Comparison of ENCODE assay signal across 23 mouse cellular contexts in the genomic region with DNA sequence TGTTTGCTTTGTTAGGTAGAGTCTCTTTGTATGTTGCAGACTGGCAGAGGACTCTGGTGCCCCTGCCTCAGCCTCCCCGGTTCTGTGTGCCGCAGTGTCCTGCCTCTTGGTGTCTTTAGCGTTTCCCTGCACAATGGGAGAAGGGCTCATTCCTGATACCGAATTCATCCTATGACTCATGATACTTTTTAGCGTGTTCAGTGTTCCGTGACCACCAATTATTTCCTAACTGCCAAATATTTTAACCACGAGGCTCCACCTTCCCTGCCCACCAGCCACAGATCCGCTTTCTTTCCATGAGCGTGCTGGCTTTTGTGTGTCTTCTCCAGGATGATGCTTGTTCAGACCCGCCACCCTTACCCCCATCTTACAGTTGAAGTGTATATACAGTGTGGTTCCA. TPM values are rescaled to one million over a fixed set of nuclear protein-coding genes. Genes with fewer than 3 reads are reported as not detected.
DNase-seq lines count a peak whose midpoint lies in the region; ATAC-seq and TF ChIP-seq lines count a peak whose summit lies in the region.
"Had no signal": no experiment of that assay in that cellular context is flagged by ENCODE, and none has a peak within 500 bp of the region (broad histone marks: within the 10 kb centered on the region; RNA-seq: fewer than 3 reads in every experiment).

No protein-coding gene starts in this region.

- H3K36me3 ChIP-seq in kidney, embryonic 15.5 days = peaks cover 9% of the 10 kb centered on the region; the same call in 1 of the 2 replicates
- H3K36me3 ChIP-seq: embryonic facial prominence, embryonic 12.5 days had no signal

- H3K27me3 ChIP-seq in kidney, embryonic 15.5 days = no peaks in the 10 kb centered on the region
- H3K27me3 ChIP-seq: CH12.LX; embryonic facial prominence, embryonic 12.5 days; forebrain, embryonic 12.5 days; hindbrain, embryonic 12.5 days had no signal

- WGBS in olfactory bulb, adult 2 months = 46% methylated on average over 10 of the region's 10 CpGs
- WGBS in kidney, embryonic 15.5 days = 80% methylated on average over 10 of the region's 10 CpGs

- no peak for TF ChIP-seq POLR2A in olfactory bulb, adult 2 months (IDR thresholded peaks at IDR 0.05; ENCODE audit: insufficient read depth, low read depth, low read length)

- H3K9me3 ChIP-seq in kidney, embryonic 15.5 days (replicated peaks) = no peaks in the 10 kb centered on the region
- H3K9me3 ChIP-seq: embryonic facial prominence, embryonic 12.5 days; forebrain, embryonic 12.5 days; heart, embryonic 10.5 days; hindbrain, embryonic 12.5 days had no signal

- peak; percentile 84 for DNase-seq in 3T3-L1 (ENCODE audit: low read depth, low spot score)
- DNase-seq in Muller cell, postnatal 12 days (ENCODE audit: inconsistent ontology term) = peak; percentile 78
- no peak for DNase-seq in urinary bladder, adult 18-20 months (ENCODE audit: low spot score in 2 of 2)
- no peak for DNase-seq in heart, adult 9 months (ENCODE audit: low spot score in 2 of 2)
- DNase-seq: adrenal gland, postnatal 25 days; cerebellum, adult 8-10 months; cerebellum, postnatal 25 days; gastrocnemius, adult 2 months; gastrocnemius, postnatal 25 days; heart, adult 11 months; heart, postnatal 10 days; heart, postnatal 4 days had no signal

- TF ChIP-seq CTCF in olfactory bulb, adult 2 months (IDR thresholded peaks at IDR 0.05; ENCODE audit: insufficient read depth, low read depth, low read length) = no peak

- no peak overlapping the region for H3K9ac ChIP-seq in kidney, embryonic 15.5 days
- H3K9ac ChIP-seq: embryonic facial prominence, embryonic 12.5 days; forebrain, embryonic 12.5 days; hindbrain, embryonic 12.5 days had no signal

- H3K4me1 ChIP-seq in olfactory bulb, adult 2 months (ENCODE audit: control insufficient read depth, insufficient read depth, low read length) = peaks cover 30% of the 10 kb centered on the region
- peaks cover 24% of the 10 kb centered on the region for H3K4me1 ChIP-seq in kidney, embryonic 15.5 days

- no peak overlapping the region for H3K4me2 ChIP-seq in kidney, embryonic 15.5 days
- H3K4me2 ChIP-seq: embryonic facial prominence, embryonic 12.5 days; forebrain, embryonic 12.5 days; hindbrain, embryonic 12.5 days had no signal

- ATAC-seq in granulocyte monocyte progenitor cell, adult 5-6 weeks (replicated peaks; ENCODE audit: poor library complexity, severe bottlenecking) = peak; percentile 65
- ATAC-seq in kidney, embryonic 15.5 days (replicated peaks; ENCODE audit: low FRiP score) = no peak
- ATAC-seq: forebrain, embryonic 16.5 days; hindbrain, embryonic 16.5 days; intestine, postnatal 0 days had no signal

- peak overlapping the region; percentile 40; the same call in 1 of the 2 replicates for H3K27ac ChIP-seq in olfactory bulb, adult 2 months (ENCODE audit: insufficient read depth, low read depth, low read length)
- H3K27ac ChIP-seq in kidney, embryonic 15.5 days = no peak overlapping the region
- H3K27ac ChIP-seq: embryonic facial prominence, embryonic 12.5 days; forebrain, embryonic 12.5 days; gastrocnemius, adult 2 months; heart, embryonic 10.5 days; hindbrain, embryonic 12.5 days had no signal

- no peak overlapping the region for H3K4me3 ChIP-seq in olfactory bulb, adult 2 months (ENCODE audit: insufficient read depth, low read depth, low read length)
- no peak overlapping the region for H3K4me3 ChIP-seq in kidney, embryonic 15.5 days (replicated peaks)
- H3K4me3 ChIP-seq: embryonic facial prominence, embryonic 12.5 days; forebrain, embryonic 12.5 days; gastrocnemius, adult 2 months; heart, embryonic 10.5 days; hindbrain, embryonic 12.5 days had no signal

RNA-seq across cellular contexts. Expression of a gene that starts 16.3 kb away (rescaled TPM):
- total RNA-seq in granulocyte monocyte progenitor cell, adult 5-6 weeks (2014; fragmentation: Nextera tagmentation) = 20.5 and 25.2 TPM in 2 replicates
- total RNA-seq in granulocyte monocyte progenitor cell, adult 5-6 weeks (2017) = 24.4 and 28.6 TPM in 2 replicates
- polyA plus RNA-seq in olfactory bulb, adult 2 months (2012; ENCODE audit: insufficient read depth, insufficient read length, low replicate concordance, missing spikeins) = not detected in 2 replicates
- polyA plus RNA-seq in kidney, embryonic 15.5 days (2015; fragmentation: Nextera tagmentation; extraction: Ambion mirVana) = 14.3 and 18.6 TPM in 2 replicates

RNA-seq across cellular contexts. Expression of a gene that starts 19.1 kb away (rescaled TPM):
- 33.2 and 35.9 TPM in 2 replicates for total RNA-seq in granulocyte monocyte progenitor cell, adult 5-6 weeks (2014; fragmentation: Nextera tagmentation)
- total RNA-seq in granulocyte monocyte progenitor cell, adult 5-6 weeks (2017) = 12.7 and 13.5 TPM in 2 replicates
- polyA plus RNA-seq in olfactory bulb, adult 2 months (2012; ENCODE audit: insufficient read depth, insufficient read length, low replicate concordance, missing spikeins) = not detected in 2 replicates
- 131 and 136 TPM in 2 replicates for polyA plus RNA-seq in kidney, embryonic 15.5 days (2015; fragmentation: Nextera tagmentation; extraction: Ambion mirVana)

Comparison
In these comparisons a context has a peak if more than half of its experiments do, and no peak if none do; other contexts are left out.
1. DNase-seq: peak in 3T3-L1 (single experiment) and Muller cell, postnatal 12 days (single experiment); none in urinary bladder, adult 18-20 months (0 of 2) and heart, adult 9 months (0 of 2).
2. RNA of a gene that starts 19.1 kb away (polyA plus RNA-seq): 131 to 136 TPM in kidney, embryonic 15.5 days; not detected in olfactory bulb, adult 2 months; every median in the first group is over 100 times any median in the second.